Mouse (Mus musculus): ENCODE results near the gene Acsm4. TPM values are rescaled to one million over a fixed set of nuclear protein-coding genes. Genes with fewer than 3 reads are reported as not detected.
"Not testable (repeated sequence)": the region's sequence is repeated elsewhere in the genome, so short reads cannot be mapped to it uniquely, and the experiment has no call there.

The Acsm4 gene
- polyA plus RNA-seq, 1 experiment from 2014 or later: 0.09 TPM

- 93% methylated on average over 7 of the region's 7 CpGs for WGBS
These were observed 24.3 kb downstream of the Acsm4 start for GRCm38 (mm10) chr7:119714111-119714510.

GRCm38 (mm10) chr7:119720253-119720946, 30.6 kb downstream of the Acsm4 start, which contains the start of gene Thumpd1:
Gene Thumpd1, minus strand, starts transcription at chr7:119720798.
- H3K9me3 ChIP-seq (ENCODE audit: control insufficient read depth, low read length): no peaks in the 10 kb centered on the region
- peak within 1 kb of the TSS; percentile 86 for H3K9ac ChIP-seq (replicated peaks; ENCODE audit: low read depth, low read length)
- peak within 1 kb of the TSS; percentile 77 for H3K4me2 ChIP-seq (ENCODE audit: low read length)
- H3K27ac ChIP-seq (ENCODE audit: low read length): peak within 1 kb of the TSS; percentile 65
- H3K27me3 ChIP-seq (replicated peaks; ENCODE audit: control insufficient read depth, insufficient read depth, low read length): no peaks in the 10 kb centered on the region
- H3K4me3 ChIP-seq (replicated peaks; ENCODE audit: low read length): peak within 1 kb of the TSS; percentile 98
- H3K36me3 ChIP-seq (ENCODE audit: control insufficient read depth, insufficient read depth): peaks cover 26% of the 10 kb centered on the region
- ATAC-seq: peak; percentile 97
- H3K4me1 ChIP-seq (replicated peaks; ENCODE audit: control insufficient read depth, insufficient read depth, low read length): peaks cover 5% of the 10 kb centered on the region
- under 1% methylated on average over 60 of the region's 60 CpGs for WGBS

More at GRCm38 (mm10) chr7:119714111-119714510, 24.3 kb downstream of the Acsm4 start:
- Histone ChIP-seq H3K27ac (ENCODE audit: low read length) (no peak overlapping the region), H3K4me2 (ENCODE audit: low read length) (no peak overlapping the region), H3K9me3 (ENCODE audit: control insufficient read depth, low read length) (no peaks in the 10 kb centered on the region), H3K4me1 (replicated peaks; ENCODE audit: control insufficient read depth, insufficient read depth, low read length) (no peaks in the 10 kb centered on the region), H3K4me3 (replicated peaks; ENCODE audit: low read length) (no peak overlapping the region), H3K9ac (replicated peaks; ENCODE audit: low read depth, low read length) (no peak overlapping the region), H3K36me3 (ENCODE audit: control insufficient read depth, insufficient read depth) (peaks cover 26% of the 10 kb centered on the region), H3K27me3 (replicated peaks; ENCODE audit: control insufficient read depth, insufficient read depth, low read length) (no peaks in the 10 kb centered on the region)
- ATAC-seq: no peak

- peak overlapping the region; percentile 98 for H3K4me3 ChIP-seq (replicated peaks; ENCODE audit: low read length)
- peak overlapping the region; percentile 86 for H3K9ac ChIP-seq (replicated peaks; ENCODE audit: low read depth, low read length)
- H3K9me3 ChIP-seq (ENCODE audit: control insufficient read depth, low read length): no peaks in the 10 kb centered on the region
- peaks cover 22% of the 10 kb centered on the region for H3K36me3 ChIP-seq (ENCODE audit: control insufficient read depth, insufficient read depth)
- peak overlapping the region; percentile 52 for H3K27ac ChIP-seq (ENCODE audit: low read length)
- H3K27me3 ChIP-seq (replicated peaks; ENCODE audit: control insufficient read depth, insufficient read depth, low read length): no peaks in the 10 kb centered on the region
- WGBS: 13% methylated on average over 8 of the region's 8 CpGs
- peaks cover 5% of the 10 kb centered on the region for H3K4me1 ChIP-seq (replicated peaks; ENCODE audit: control insufficient read depth, insufficient read depth, low read length)
- peak overlapping the region; percentile 77 for H3K4me2 ChIP-seq (ENCODE audit: low read length)
- peak; percentile 53 for ATAC-seq
These were observed 31.1 kb downstream of the Acsm4 start for GRCm38 (mm10) chr7:119720947-119721310.

DNA sequence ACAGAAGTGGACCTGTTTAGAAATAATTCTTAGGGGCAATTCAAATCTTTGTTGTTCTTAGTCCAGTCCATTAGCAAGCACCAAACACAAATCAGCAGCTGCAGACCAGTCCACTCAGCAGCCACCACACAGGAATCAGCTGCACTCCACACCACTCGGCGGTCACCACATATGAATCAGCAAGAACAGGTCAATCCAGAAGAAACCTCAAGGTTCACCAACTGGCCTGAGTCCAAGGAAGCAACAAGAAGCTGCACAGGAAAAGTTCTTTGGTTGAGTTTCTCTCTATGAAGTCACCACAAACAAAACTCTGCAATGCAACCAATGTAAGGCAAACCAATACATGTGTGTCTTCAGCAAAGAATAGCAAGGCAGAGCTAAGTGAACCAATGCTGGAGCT, 37.8 kb downstream of the Acsm4 start:
- H3K36me3 ChIP-seq (ENCODE audit: control insufficient read depth, insufficient read depth): no peaks in the 10 kb centered on the region
- no peak for ATAC-seq
- no peaks in the 10 kb centered on the region for H3K4me1 ChIP-seq (replicated peaks; ENCODE audit: control insufficient read depth, insufficient read depth, low read length)
- no peak overlapping the region for H3K4me2 ChIP-seq (ENCODE audit: low read length)
- no peaks in the 10 kb centered on the region for H3K27me3 ChIP-seq (replicated peaks; ENCODE audit: control insufficient read depth, insufficient read depth, low read length)
- no peaks in the 10 kb centered on the region for H3K9me3 ChIP-seq (ENCODE audit: control insufficient read depth, low read length)
- H3K27ac ChIP-seq (ENCODE audit: low read length): no peak overlapping the region
- no peak overlapping the region for H3K9ac ChIP-seq (replicated peaks; ENCODE audit: low read depth, low read length)
- no peak overlapping the region for H3K4me3 ChIP-seq (replicated peaks; ENCODE audit: low read length)
- WGBS: 96% methylated on average over 2 of the region's 2 CpGs

GRCm38 (mm10) chr7:119731262-119731661, 41.4 kb downstream of the Acsm4 start:
- H3K4me2 ChIP-seq (ENCODE audit: low read length); H3K4me3 ChIP-seq (replicated peaks; ENCODE audit: low read length); H3K9me3 ChIP-seq (ENCODE audit: control insufficient read depth, low read length); H3K27ac ChIP-seq (ENCODE audit: low read length); H3K36me3 ChIP-seq (ENCODE audit: control insufficient read depth, insufficient read depth); H3K4me1 ChIP-seq (replicated peaks; ENCODE audit: control insufficient read depth, insufficient read depth, low read length); ATAC-seq; H3K9ac ChIP-seq (replicated peaks; ENCODE audit: low read depth, low read length); H3K27me3 ChIP-seq (replicated peaks; ENCODE audit: control insufficient read depth, insufficient read depth, low read length): not testable (repeated sequence)
- WGBS: 81% methylated on average over 4 of the region's 4 CpGs

- H3K4me3 ChIP-seq (replicated peaks; ENCODE audit: low read length): no peak overlapping the region
- H3K4me1 ChIP-seq (replicated peaks; ENCODE audit: control insufficient read depth, insufficient read depth, low read length): no peaks in the 10 kb centered on the region
- 94% methylated on average over 2 of the region's 2 CpGs for WGBS
- no peak overlapping the region for H3K27ac ChIP-seq (ENCODE audit: low read length)
- H3K9me3 ChIP-seq (ENCODE audit: control insufficient read depth, low read length): no peaks in the 10 kb centered on the region
- H3K36me3 ChIP-seq (ENCODE audit: control insufficient read depth, insufficient read depth): no peaks in the 10 kb centered on the region
- H3K27me3 ChIP-seq (replicated peaks; ENCODE audit: control insufficient read depth, insufficient read depth, low read length): no peaks in the 10 kb centered on the region
- ATAC-seq: 0 out of 2 replicates have a peak, but pooled peaks have one; percentile 36
- no peak overlapping the region for H3K9ac ChIP-seq (replicated peaks; ENCODE audit: low read depth, low read length)
- H3K4me2 ChIP-seq (ENCODE audit: low read length): no peak overlapping the region
These were observed 49.1 kb downstream of the Acsm4 start for GRCm38 (mm10) chr7:119738877-119739276.

- Histone ChIP-seq H3K4me2 (ENCODE audit: low read length) (peak overlapping the region; percentile 46), H3K9ac (replicated peaks; ENCODE audit: low read depth, low read length) (peak overlapping the region; percentile 42; the same call in 1 of the 2 replicates), H3K4me3 (replicated peaks; ENCODE audit: low read length) (peak overlapping the region; percentile 39)
- H3K36me3 ChIP-seq (ENCODE audit: control insufficient read depth, insufficient read depth); H3K4me1 ChIP-seq (replicated peaks; ENCODE audit: control insufficient read depth, insufficient read depth, low read length); H3K27me3 ChIP-seq (replicated peaks; ENCODE audit: control insufficient read depth, insufficient read depth, low read length); H3K27ac ChIP-seq (ENCODE audit: low read length); H3K9me3 ChIP-seq (ENCODE audit: control insufficient read depth, low read length): not testable (repeated sequence)
- WGBS: 3% methylated on average over 27 of the region's 44 CpGs
- peak; percentile 81 for ATAC-seq
These were observed 50.1 kb downstream of the Acsm4 start for GRCm38 (mm10) chr7:119739798-119740468.

DNA sequence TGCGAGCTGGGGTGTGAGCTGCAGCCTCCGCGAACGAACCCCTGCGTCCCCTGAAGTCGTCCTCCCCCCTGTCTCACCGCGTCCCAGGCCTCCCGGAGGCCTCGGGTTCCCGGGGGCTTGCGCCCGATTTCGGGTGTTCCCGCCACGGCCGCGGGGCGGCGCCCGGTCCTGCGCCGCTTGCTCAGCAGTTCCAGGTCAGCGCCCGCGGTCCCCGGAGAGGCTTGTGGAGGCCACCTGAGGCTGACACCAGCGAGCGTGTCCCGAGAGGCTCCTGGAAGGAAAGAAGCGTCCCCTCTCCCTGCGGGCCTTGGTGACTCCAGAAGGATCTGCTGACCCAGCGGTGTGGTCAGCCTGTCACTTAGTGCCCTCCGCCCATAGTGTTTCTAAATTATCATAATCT, 54.5 kb downstream of the Acsm4 start:
- Histone ChIP-seq H3K4me3 (replicated peaks; ENCODE audit: low read length) (no peak overlapping the region), H3K36me3 (ENCODE audit: control insufficient read depth, insufficient read depth) (no peaks in the 10 kb centered on the region), H3K4me2 (ENCODE audit: low read length) (peak overlapping the region; percentile 28), H3K9me3 (ENCODE audit: control insufficient read depth, low read length) (no peaks in the 10 kb centered on the region), H3K27me3 (replicated peaks; ENCODE audit: control insufficient read depth, insufficient read depth, low read length) (no peaks in the 10 kb centered on the region), H3K9ac (replicated peaks; ENCODE audit: low read depth, low read length) (no peak overlapping the region), H3K27ac (ENCODE audit: low read length) (no peak overlapping the region), H3K4me1 (replicated peaks; ENCODE audit: control insufficient read depth, insufficient read depth, low read length) (0 out of 2 replicates have a peak, but pooled peaks cover 3% of the 10 kb centered on the region)
- WGBS: 8% methylated on average over 34 of the region's 34 CpGs
- 0 out of 2 replicates have a peak, but pooled peaks have one; percentile 28 for ATAC-seq

DNA sequence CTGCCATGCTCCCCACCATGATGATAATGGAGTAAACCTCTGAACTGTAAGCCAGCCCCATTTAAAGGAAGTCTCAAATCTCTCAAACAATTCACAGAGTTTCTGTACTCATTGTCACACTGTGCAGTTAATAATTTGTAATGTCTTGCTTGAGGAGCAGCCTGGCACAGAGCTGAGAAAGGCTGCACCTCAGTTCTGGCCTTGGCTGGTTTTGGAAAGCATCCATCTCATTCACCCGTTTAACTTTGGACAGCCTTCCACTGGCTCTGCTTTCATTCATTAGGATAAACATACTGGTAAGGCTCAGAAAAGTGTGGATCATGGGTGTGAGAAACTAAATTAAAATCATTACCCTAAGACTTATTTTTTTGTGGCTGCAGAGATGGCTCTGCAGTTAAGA, 56.0 kb downstream of the Acsm4 start:
- Histone ChIP-seq H3K4me2 (ENCODE audit: low read length) (no peak overlapping the region), H3K9me3 (ENCODE audit: control insufficient read depth, low read length) (no peaks in the 10 kb centered on the region), H3K4me1 (replicated peaks; ENCODE audit: control insufficient read depth, insufficient read depth, low read length) (0 out of 2 replicates have a peak, but pooled peaks cover 3% of the 10 kb centered on the region), H3K27ac (ENCODE audit: low read length) (no peak overlapping the region), H3K4me3 (replicated peaks; ENCODE audit: low read length) (no peak overlapping the region), H3K36me3 (ENCODE audit: control insufficient read depth, insufficient read depth) (no peaks in the 10 kb centered on the region), H3K9ac (replicated peaks; ENCODE audit: low read depth, low read length) (no peak overlapping the region), H3K27me3 (replicated peaks; ENCODE audit: control insufficient read depth, insufficient read depth, low read length) (no peaks in the 10 kb centered on the region)
- 48% methylated on average over 1 of the region's 1 CpGs for WGBS
- no peak for ATAC-seq
